Mouse (Mus musculus): Measurements from ENCODE around the gene Olfr159.
"Not testable (repeated sequence)": the region's sequence is repeated elsewhere in the genome, so short reads cannot be mapped to it uniquely, and the experiment has no call there.

The Olfr159 gene

GRCm38 (mm10) chr4:43770909-43771308 lies at the start of gene Olfr159:
TSS of gene Olfr159 (minus strand) at chr4:43771009.
- DNase-seq (ENCODE audit: low read depth), result no peak

DNA sequence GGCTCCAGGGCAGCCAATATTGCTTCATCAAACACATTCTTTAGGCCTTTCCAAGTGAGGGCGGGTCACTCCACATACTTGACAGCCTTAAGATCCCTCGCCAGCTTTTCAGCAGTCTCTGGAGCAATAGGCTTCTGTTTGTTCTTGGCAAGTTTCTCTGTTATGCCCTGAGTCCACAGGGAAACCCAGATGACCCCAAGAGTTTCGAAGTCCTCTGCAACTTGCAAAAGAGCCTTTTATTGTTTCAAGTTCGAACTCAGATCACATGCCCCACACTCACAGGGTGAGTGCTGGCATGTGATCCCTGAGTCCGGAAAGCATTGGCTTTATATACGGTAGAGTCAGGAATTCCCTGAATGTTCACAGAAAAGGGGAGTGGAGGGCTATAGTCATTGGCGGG lies 28.1 kb upstream of the Olfr159 start:
- DNase-seq (ENCODE audit: low read depth), result peak; percentile 7

DNA sequence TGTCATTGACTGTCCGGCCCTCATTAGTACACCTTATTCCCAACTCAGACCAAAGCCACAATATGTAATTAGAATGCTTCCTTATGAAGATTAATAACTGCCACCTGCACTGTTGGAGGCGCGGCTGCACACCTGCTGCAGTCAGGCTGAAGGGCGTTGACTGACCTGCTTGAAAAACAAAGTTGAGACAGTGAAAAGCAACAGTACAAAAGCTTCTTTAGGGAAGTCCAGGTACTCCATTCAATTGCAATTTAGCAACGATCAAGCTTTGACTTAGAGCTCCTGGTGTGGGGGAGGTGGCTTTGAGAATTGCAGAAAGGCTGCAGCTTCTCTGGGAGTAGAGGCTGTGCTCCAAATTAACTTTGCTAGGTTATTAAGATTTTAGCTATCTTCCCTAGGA lies 25.0 kb upstream of the Olfr159 start:
- not testable (repeated sequence) for DNase-seq (ENCODE audit: low read depth)

DNA sequence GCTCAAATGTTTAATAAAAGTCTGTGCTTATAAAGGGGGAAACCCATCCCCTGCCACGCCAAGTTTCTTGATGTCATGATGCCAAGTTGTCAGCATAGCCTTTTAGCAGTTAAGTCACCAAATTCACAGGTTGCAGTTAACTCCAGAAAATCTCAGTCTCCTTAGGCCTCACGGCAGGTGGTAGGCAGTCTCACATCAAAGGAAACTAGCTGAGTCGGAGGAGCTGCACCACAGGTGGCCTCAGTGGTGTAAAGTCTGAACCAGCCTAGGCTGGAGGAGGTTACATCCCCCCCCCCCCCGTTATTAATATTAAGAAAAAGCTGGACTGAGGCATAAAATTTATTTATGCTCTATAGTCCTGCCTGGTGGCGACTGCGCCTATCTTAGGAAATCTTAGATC lies 24.5 kb upstream of the Olfr159 start:
- no peak for DNase-seq (ENCODE audit: low read depth)

DNA sequence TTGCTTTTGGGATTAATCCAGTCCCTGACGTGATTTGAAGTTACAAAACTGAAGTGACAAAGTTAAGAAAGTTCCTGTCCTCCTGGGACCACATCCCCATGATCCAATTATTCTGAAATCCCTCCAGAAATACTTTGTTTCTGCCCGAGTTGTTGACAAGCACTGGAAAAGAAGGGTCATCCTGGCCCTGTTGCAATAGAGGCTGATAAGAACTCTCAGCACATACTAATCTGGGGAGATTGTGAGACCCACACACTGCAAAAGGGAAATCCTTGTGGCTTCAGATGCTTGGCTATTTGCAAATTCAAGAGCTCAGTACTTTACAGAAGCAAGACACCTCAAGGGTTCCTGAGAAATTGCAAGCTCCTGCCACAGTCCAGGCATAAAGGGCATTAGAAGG lies 1.5 kb upstream of the Olfr159 start:
- DNase-seq (ENCODE audit: low read depth), result no peak

DNA sequence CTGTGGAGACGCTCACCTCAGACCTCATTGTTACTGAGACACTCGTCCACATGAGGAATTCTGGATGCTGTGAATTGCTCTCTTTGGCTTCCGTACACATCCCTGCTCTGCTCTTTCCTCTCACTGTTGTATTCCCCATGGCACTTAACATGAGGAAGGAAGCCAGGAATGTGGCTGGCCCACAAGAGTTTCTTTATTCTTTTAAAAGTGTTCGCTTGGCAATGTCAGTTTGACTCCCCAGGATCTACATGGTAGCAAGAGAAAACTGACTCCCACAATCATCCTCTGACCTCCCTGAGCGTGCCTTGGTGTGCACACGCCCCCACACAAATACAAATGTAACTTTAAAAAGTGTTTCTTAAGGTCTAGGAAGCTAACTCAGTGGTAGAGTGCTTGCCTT lies 817 bp upstream of the Olfr159 start:
- no peak for DNase-seq (ENCODE audit: low read depth)

DNA sequence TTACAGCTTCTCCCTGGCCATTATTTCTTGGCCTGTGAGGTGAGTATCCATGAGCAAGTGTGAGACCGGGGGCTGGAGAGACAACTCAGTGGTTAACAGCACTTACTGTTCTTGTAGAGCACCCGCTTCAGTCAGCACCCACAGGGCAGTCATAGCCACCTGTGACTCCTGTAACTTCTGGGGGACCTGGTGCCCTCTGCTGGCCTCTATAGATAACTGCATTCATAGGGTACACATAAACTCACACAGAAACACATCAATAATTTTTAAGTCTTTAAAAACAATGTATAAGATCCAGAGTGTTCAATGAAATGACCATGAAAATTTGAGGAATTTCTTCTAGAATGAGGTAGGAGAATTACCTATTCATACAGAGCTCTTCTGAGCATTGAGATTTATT lies 1.4 kb downstream of the Olfr159 start:
- no peak for DNase-seq (ENCODE audit: low read depth)

- DNase-seq (ENCODE audit: low read depth), result no peak
Measured at GRCm38 (mm10) chr4:43768341-43768740, 2.5 kb downstream of the Olfr159 start.

- DNase-seq (ENCODE audit: low read depth), result peak; percentile 83
Measured at GRCm38 (mm10) chr4:43763410-43763809, 7.4 kb downstream of the Olfr159 start.

DNA sequence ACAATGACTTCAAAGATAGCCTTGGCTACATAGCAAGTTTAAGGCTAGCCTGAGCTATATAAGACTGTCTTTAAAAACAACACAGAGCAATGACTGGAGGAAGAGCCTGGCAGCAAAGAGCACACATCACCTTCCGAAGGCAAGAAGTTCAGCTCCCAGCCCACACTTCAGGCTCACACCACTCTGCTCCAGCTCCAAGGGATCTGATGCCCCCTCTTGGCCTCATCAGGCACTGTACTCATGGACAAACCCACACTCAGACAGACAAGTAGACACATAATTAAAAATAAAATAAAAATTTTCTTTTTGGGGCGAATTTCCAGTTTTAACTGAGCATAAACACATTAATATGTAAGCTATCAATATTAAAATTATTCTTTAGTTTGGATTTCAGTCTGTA lies 9.5 kb downstream of the Olfr159 start:
- DNase-seq (ENCODE audit: low read depth), result no peak

GRCm38 (mm10) chr4:43760460-43760859 lies 10.3 kb downstream of the Olfr159 start:
- peak; percentile 31 for DNase-seq (ENCODE audit: low read depth)

DNA sequence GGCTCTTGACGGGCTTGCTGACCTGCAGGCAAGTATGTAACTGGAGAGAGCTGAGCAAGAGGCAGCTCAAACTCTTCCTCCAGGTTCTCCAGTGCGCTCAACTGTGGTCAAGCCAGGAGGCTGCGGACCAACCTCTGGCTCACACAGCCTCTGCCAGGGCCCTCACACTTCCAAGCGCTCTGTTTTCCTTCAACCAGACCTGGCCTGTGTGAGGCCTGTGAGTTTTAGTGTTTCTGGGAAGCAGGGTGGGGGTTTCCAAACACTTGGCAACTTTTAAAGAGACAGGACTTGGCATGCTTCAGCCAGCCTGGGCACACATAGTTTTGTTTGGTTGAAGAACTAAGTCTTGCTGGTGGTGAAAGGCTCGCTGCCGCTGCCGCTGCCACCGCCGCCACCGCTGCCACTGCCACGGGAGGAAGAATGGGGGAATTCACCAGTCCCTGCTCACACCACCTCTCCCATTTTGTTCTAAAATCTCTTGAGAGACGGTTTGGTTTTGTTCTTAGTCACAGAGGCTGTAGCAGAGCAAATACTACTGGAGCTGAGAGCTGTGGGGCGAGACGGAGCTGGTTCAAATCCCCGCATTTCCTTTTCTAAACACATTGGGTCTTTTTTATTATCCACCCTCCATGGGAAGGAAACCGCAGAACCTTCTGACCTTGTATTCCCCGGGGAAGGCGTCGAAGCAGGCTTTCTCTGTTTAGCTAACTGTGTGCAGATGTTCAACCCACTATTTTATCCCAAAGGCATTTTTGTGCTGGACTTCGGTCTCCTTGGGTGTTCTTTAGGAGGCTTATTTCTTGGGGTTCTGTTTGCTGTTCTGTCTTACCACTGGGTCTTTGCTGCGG lies 11.0 kb downstream of the Olfr159 start:
- peak; percentile 24 for DNase-seq (ENCODE audit: low read depth)

DNA sequence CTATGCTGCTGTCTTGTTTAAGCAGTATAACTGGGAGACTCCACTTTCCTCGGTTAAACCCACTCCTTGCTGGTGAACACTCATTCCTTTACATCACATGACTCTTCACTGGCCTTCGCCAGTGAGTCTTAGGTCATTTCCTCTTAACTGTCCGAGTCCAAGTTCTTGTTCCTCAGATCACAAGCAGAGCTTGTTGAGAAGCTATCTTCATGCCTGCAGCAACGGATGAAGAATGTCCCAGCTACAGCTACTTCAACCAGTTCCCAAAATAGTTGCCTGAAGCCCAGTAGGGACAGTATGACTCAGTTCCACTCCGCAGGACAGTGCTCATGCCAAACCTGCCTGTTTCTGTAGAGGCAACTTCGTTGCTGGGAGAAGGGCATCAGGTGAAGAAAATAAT lies 13.6 kb downstream of the Olfr159 start:
- peak; percentile 24 for DNase-seq (ENCODE audit: low read depth)

DNA sequence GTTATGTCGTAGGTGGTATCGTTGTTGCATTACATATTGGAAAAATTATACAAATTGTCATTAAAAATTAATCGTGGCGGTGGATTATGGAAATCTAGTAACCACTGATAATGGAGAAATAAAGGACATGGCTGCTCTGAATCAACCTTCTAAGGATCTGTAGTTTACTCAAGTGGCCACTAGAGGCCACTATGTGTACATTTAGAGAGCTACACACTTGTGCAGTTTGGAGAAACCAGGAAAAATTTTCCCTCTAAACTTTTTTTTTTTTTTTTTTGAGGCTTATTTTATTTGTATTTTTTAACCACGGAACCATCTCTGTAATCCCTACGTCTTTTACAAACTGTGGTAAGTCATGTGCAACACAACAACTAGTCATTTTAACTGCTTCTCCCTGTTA lies 25.6 kb downstream of the Olfr159 start:
- peak; percentile 77 for DNase-seq (ENCODE audit: low read depth)

DNA sequence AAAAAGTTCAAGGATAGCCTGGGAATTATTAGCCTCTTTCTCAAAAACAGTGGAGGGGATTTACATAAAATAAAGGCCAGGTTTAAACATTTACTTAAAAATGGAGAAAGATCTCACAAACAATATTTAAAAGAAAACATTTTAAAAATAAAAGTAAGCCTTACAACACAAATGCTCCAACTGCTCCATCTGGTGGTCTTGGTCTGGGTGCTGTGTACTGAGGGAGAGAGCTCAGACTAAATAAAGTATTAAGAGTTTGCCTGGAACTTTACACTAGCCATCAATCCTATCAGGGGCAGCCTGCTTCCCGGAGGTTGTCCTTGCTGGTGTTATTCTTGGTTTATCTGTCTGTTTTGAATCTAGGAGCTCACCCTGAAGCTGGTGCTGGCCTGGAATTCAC lies 27.7 kb downstream of the Olfr159 start:
- peak; percentile 72 for DNase-seq (ENCODE audit: low read depth)

- DNase-seq (ENCODE audit: low read depth), result no peak
Measured at GRCm38 (mm10) chr4:43742637-43743036, 28.2 kb downstream of the Olfr159 start.

GRCm38 (mm10) chr4:43741526-43741925 lies 29.3 kb downstream of the Olfr159 start:
- no peak for DNase-seq (ENCODE audit: low read depth)

- DNase-seq (ENCODE audit: low read depth), result no peak
Measured at GRCm38 (mm10) chr4:43738989-43739674, 31.7 kb downstream of the Olfr159 start.

DNA sequence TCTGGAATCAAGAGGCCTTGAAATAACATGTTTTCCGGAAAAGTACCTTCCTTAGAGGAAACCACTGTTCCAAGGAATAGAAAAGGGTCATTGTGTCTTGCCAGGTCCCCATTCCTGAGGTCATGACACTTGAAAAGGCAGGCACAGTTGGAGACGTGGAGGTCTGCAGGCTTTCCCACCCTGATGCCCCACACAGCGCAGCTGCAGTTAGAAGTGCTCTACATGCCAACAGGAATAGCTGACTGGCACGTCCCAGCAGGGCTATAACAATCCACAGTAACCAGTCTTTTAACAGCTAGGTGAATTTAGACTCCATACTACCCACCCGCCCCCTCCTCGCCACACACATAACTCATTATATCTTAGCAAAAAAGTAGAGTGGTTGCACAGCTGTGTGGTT lies 33.7 kb downstream of the Olfr159 start:
- DNase-seq (ENCODE audit: low read depth), result no peak

- no peak for DNase-seq (ENCODE audit: low read depth)
Measured at GRCm38 (mm10) chr4:43733186-43733585, 37.6 kb downstream of the Olfr159 start.

DNA sequence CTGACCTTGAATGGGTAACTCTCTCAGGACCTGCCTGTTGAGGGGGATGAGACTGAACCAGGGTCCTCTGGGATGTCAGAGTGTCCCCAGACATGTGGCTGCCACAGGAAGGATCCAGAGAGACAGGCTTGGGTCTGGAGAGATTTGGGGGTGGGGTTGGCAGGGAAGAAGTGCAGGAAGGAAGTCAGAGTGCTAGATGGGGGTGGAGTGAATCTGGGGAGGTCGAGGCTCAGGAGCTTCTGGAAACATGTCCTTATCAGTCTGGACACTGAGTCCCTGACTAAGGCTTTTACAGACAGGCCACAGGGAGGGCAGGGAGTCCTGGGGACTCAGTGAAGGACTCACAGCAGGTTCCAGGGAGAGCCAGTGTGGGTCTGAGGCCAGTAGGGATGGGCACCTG lies 38.6 kb downstream of the Olfr159 start:
- no peak for DNase-seq (ENCODE audit: low read depth)

DNA sequence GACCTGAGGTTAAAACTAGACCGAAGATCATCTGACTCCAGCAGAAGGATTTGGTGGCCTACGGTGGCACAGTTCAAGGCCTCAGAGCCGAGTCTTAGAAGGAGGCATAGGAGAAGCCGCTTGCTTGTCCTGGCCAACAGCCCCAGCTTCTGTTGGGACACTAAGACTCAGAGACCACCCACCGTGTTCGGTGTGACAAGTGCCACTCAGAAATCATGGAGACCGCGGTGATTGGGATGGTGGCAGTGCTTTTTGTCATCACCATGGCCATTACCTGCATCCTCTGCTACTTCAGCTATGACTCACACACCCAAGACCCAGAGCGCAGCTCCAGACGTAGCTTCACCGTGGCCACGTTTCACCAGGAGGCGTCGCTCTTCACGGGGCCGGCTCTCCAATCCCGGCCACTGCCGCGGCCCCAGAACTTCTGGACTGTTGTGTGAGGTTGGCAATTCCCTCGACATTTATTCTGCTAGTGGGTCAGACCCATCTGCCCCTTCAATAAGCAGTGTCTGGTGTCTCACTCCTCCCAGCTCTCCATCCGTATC lies 40.0 kb downstream of the Olfr159 start:
- no peak for DNase-seq (ENCODE audit: low read depth)

Measured in NIH3T3 (cell line).